ENCODE assay signal across 8 mouse cellular contexts in the genomic region with DNA sequence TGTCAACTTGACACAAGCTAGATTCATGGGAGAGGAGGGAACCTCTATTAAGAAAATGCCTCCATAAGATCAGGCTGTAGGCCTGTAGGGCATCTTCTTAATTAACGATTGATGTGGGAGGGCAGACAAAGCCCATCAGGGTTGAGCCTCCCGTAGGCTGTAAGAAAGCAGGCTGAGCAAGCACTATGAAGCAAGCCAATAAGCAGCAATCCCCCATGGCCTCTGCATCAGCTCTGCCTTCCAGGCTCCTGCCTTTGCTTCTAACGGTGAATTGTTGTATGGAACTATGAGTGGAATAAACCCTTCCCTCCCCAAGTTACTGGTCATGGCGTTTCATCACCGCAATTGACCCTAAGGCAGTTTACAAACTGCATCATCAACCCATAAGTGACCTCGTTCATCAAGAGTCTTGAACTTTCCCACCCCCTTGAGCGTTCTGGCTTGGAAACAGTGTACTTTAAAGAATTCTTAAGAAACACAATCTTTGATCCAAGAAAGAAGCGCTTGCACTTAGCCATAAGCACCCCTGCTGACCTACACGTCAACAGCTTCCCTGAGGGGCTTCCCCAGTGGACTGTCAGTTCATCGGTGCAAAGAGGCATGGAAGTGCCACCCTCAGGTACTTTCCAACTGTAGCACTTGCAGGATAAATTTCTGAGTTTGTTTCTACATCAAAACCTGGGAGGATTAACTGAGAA. TPM values are rescaled to one million over a fixed set of nuclear protein-coding genes. Genes with fewer than 3 reads are reported as not detected.
DNase-seq lines count a peak whose midpoint lies in the region; ATAC-seq lines count a peak whose summit lies in the region.

No protein-coding gene starts in this region.

- no peaks in the 10 kb centered on the region for H3K27me3 ChIP-seq in forebrain, embryonic 14.5 days (replicated peaks; ENCODE audit: control insufficient read depth, insufficient read depth, low read length)
- H3K27me3 ChIP-seq in liver, embryonic 12.5 days (replicated peaks): no peaks in the 10 kb centered on the region
- no peaks in the 10 kb centered on the region for H3K27me3 ChIP-seq in neural tube, embryonic 14.5 days (ENCODE audit: control insufficient read depth, insufficient read depth, low read length)

- H3K9ac ChIP-seq in forebrain, embryonic 14.5 days (ENCODE audit: low read length): peak overlapping the region; percentile 83
- peak overlapping the region; percentile 71; the same call in 1 of the 2 replicates for H3K9ac ChIP-seq in liver, embryonic 12.5 days
- H3K9ac ChIP-seq in neural tube, embryonic 14.5 days (replicated peaks; ENCODE audit: low read depth, low read length): peak overlapping the region; percentile 83

- peaks cover 5% of the 10 kb centered on the region for H3K4me1 ChIP-seq in forebrain, embryonic 14.5 days (ENCODE audit: control insufficient read depth, insufficient read depth, low read length)
- H3K4me1 ChIP-seq in liver, embryonic 12.5 days: peaks cover 37% of the 10 kb centered on the region
- H3K4me1 ChIP-seq in neural tube, embryonic 14.5 days (ENCODE audit: control insufficient read depth, insufficient read depth, low read length): peaks cover 4% of the 10 kb centered on the region; the same call in 1 of the 2 replicates

- H3K36me3 ChIP-seq in forebrain, embryonic 14.5 days (ENCODE audit: control insufficient read depth, insufficient read depth, low read length): no peaks in the 10 kb centered on the region
- no peaks in the 10 kb centered on the region for H3K36me3 ChIP-seq in liver, embryonic 12.5 days
- no peaks in the 10 kb centered on the region for H3K36me3 ChIP-seq in neural tube, embryonic 14.5 days (ENCODE audit: control insufficient read depth, insufficient read depth, low read length)

- DNase-seq in cerebellum, adult 9-11 months: peak; percentile 46
- no peak for DNase-seq in cerebellum, adult 11 months
- peak; percentile 52 for DNase-seq in CD4-positive helper T cell, adult 2 months (ENCODE audit: low read depth, low spot score)
- no peak for DNase-seq in forebrain, embryonic 14.5 days (ENCODE audit: low spot score)
- DNase-seq in right cerebral cortex, adult 18-20 months: no peak
- DNase-seq in right cerebral cortex, postnatal 14 days: no peak

- peak overlapping the region; percentile 90; the same call in 1 of the 2 replicates for H3K27ac ChIP-seq in forebrain, embryonic 14.5 days (ENCODE audit: low read depth, low read length)
- H3K27ac ChIP-seq in liver, embryonic 12.5 days: peak overlapping the region; percentile 82; the same call in 1 of the 2 replicates
- peak overlapping the region; percentile 94 for H3K27ac ChIP-seq in neural tube, embryonic 14.5 days (ENCODE audit: low read depth, low read length)

- peak overlapping the region; percentile 68 for H3K4me3 ChIP-seq in forebrain, embryonic 14.5 days (ENCODE audit: low read depth, low read length)
- peak overlapping the region; percentile 70 for H3K4me3 ChIP-seq in liver, embryonic 12.5 days
- H3K4me3 ChIP-seq in neural tube, embryonic 14.5 days (ENCODE audit: low read depth, low read length): peak overlapping the region; percentile 74

- WGBS in forebrain, embryonic 14.5 days: 15% methylated on average over 10 of the region's 10 CpGs
- 43% methylated on average over 10 of the region's 10 CpGs for WGBS in liver, embryonic 12.5 days (ENCODE audit: insufficient replicate concordance)
- WGBS in neural tube, embryonic 14.5 days: 13% methylated on average over 10 of the region's 10 CpGs

- H3K9me3 ChIP-seq in forebrain, embryonic 14.5 days (replicated peaks; ENCODE audit: control insufficient read depth, low read length): no peaks in the 10 kb centered on the region
- H3K9me3 ChIP-seq in liver, embryonic 12.5 days (replicated peaks): no peaks in the 10 kb centered on the region
- no peaks in the 10 kb centered on the region for H3K9me3 ChIP-seq in neural tube, embryonic 14.5 days (ENCODE audit: control insufficient read depth, low read length)

- H3K4me2 ChIP-seq in forebrain, embryonic 14.5 days (ENCODE audit: low read length): peak overlapping the region; percentile 63
- H3K4me2 ChIP-seq in liver, embryonic 12.5 days: peak overlapping the region; percentile 94
- H3K4me2 ChIP-seq in neural tube, embryonic 14.5 days (ENCODE audit: low read depth, low read length): peak overlapping the region; percentile 68

- peak; percentile 14 for ATAC-seq in forebrain, embryonic 14.5 days
- no peak for ATAC-seq in liver, embryonic 12.5 days
- ATAC-seq in neural tube, embryonic 14.5 days (ENCODE audit: low read depth): peak; percentile 12; the same call in 1 of the 2 replicates

RNA-seq across cellular contexts. Expression of a gene that starts 7.4 kb away (rescaled TPM):
- 65.4 and 66.9 TPM in 2 replicates for polyA plus RNA-seq in forebrain, embryonic 14.5 days (2014; fragmentation: Nextera tagmentation; extraction: Ambion mirVana)
- polyA plus RNA-seq in liver, embryonic 12.5 days (2016; fragmentation: Nextera tagmentation; extraction: Ambion mirVana): 28.1 and 28.8 TPM in 2 replicates
- 69.1 and 69.7 TPM in 2 replicates for polyA plus RNA-seq in neural tube, embryonic 14.5 days (2014; fragmentation: Nextera tagmentation; extraction: Ambion mirVana)

Comparison
In these comparisons a context has a peak if more than half of its experiments do, and no peak if none do; other contexts are left out.
1. DNase-seq: peak in cerebellum, adult 9-11 months (single experiment) and CD4-positive helper T cell, adult 2 months (single experiment); none in cerebellum, adult 11 months (single experiment), forebrain, embryonic 14.5 days (single experiment), right cerebral cortex, adult 18-20 months (single experiment) and right cerebral cortex, postnatal 14 days (single experiment).
2. Peak in every context shown above with its lines, with median percentiles within 50 percentile points of each other: H3K27ac ChIP-seq, H3K4me2 ChIP-seq, H3K4me3 ChIP-seq and H3K9ac ChIP-seq.